Mouse (Mus musculus) intestine, embryonic 15.5 days (tissue): ENCODE measurements around the gene Baat. TPM values are rescaled to one million over a fixed set of nuclear protein-coding genes. Genes with fewer than 3 reads are reported as not detected.
A peak's percentile ranks its signal among the peaks of the same experiment; 100 is the strongest.

Experiments used
- ATAC-seq: fragments of 200-750 bp; cut with Nextera tagmentation; 2 replicates; pipeline ENCODE4 v1.8.0; 2017; ENCODE audit warnings: moderate TSS enrichment, moderate library complexity
- H3K27ac ChIP-seq: fragments of 300-500 bp; sonication (generic); 2 replicates; pipeline ENCODE4 v1.5.1; 2015; ENCODE audit warnings: mild to moderate bottlenecking, inconsistent platforms
- H3K27me3 ChIP-seq: fragments of 300-500 bp; sonication (generic); replicated peaks from 2 replicates; pipeline ENCODE4 v1.6.1; 2015; ENCODE audit warnings: inconsistent platforms
- H3K36me3 ChIP-seq: fragments of 300-500 bp; sonication (generic); 2 replicates; pipeline ENCODE4 v1.6.1; 2015; ENCODE audit warnings: inconsistent platforms
- H3K4me1 ChIP-seq: fragments of 300-500 bp; sonication (generic); replicated peaks from 2 replicates; pipeline ENCODE4 v1.6.1; 2015; ENCODE audit warnings: inconsistent platforms
- H3K4me2 ChIP-seq: fragments of 300-500 bp; sonication (generic); replicated peaks from 2 replicates; pipeline ENCODE4 v1.6.1; 2015; ENCODE audit warnings: mild to moderate bottlenecking, inconsistent platforms
- H3K4me3 ChIP-seq: fragments of 300-500 bp; sonication (generic); replicated peaks from 2 replicates; pipeline ENCODE4 v1.5.1; 2015; ENCODE audit warnings: inconsistent platforms
- H3K9ac ChIP-seq: fragments of 300-500 bp; sonication (generic); 2 replicates; pipeline ENCODE4 v1.6.1; 2015; ENCODE audit warnings: inconsistent platforms
- H3K9me3 ChIP-seq: fragments of 300-500 bp; sonication (generic); 2 replicates; pipeline ENCODE4 v1.6.1; 2016; ENCODE audit warnings: inconsistent platforms
- WGBS: fragments of 180-500 bp; shearing (Covaris S2); methylation state at CpG from one replicate; pipeline ENCODE4 v1.1.7; 2015; 5-methylcytosine and 5-hydroxymethylcytosine counted together
- polyA plus RNA-seq: library from polyadenylated mRNA; unstranded; fragments of >200 nt; fragmentation: Nextera tagmentation; extraction: Ambion mirVana; gene quantifications from 2 replicates; pipeline ENCODE4 v1.2.1, GENCODE M21; 2015

Baat gene
- polyA plus RNA-seq: 0.33 and 0.44 TPM in 2 replicates

- ATAC-seq: peak; percentile 38; the same call in 1 of the 2 replicates
- H3K4me2 ChIP-seq: no peak within 1 kb of the TSS
- H3K4me3 ChIP-seq: no peak within 1 kb of the TSS
- no peak within 1 kb of the TSS for H3K9ac ChIP-seq
- peaks cover 5% of the 10 kb centered on the region for H3K4me1 ChIP-seq
- H3K36me3 ChIP-seq: no peaks in the 10 kb centered on the region
- WGBS: 54% methylated on average over 3 of the region's 3 CpGs
- no peak within 1 kb of the TSS for H3K27ac ChIP-seq
- no peaks in the 10 kb centered on the region for H3K27me3 ChIP-seq
- H3K9me3 ChIP-seq: no peaks in the 10 kb centered on the region
Observed at GRCm38 (mm10) chr4:49506386-49506785, at the start of gene Baat. Gene Baat (minus strand): TSS chr4:49506557.

DNA sequence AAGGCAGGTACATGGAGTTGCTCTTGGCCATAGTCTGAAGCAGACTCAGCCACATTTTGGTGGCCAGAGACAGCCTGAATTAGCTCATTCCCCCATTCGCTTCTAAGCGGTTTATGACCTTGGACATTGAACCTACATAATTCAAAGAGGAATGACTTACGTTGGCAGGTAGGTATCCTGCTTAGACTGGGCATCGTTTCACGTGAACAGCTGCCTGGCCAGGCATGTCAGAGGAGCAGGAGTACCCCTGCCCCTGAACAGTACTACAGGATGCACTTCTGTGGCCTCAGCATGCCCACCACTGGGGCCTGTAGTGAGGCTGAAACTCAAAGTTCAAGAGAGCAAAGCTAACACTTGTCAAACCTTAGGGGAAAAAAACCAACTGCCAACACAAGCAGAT is 47.0 kb upstream of the Baat start:
- ATAC-seq: peak; percentile 44
- Histone ChIP-seq H3K27me3 (no peaks in the 10 kb centered on the region), H3K9me3 (no peaks in the 10 kb centered on the region), H3K27ac (no peak overlapping the region), H3K4me2 (no peak overlapping the region), H3K9ac (no peak overlapping the region), H3K4me1 (no peaks in the 10 kb centered on the region; the same call in 1 of the 2 replicates), H3K4me3 (no peak overlapping the region), H3K36me3 (no peaks in the 10 kb centered on the region)
- 35% methylated on average over 5 of the region's 5 CpGs for WGBS

DNA sequence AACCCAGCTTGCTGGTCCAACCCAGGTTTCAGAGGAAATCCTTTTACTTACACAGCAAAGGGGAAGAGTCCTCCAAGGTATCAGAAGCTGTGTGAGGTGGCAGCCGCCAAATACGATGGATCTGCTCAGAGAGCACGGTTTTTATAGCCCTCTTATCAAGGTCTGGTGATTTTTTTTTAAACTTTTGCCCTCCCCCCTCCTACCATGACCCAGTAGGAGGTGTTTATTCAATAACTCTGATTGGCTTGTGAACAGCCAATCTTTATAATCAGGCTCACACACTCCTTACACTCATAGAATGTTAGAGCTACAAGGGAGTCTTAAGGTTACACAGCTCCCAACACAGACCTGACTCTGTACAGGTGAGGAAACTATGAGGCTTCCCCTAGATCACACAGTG is 43.0 kb upstream of the Baat start, which contains the start of gene Aldob:
Aldob (minus strand) TSS at position 164 of the 400 bp plus-strand sequence.
- Histone ChIP-seq H3K4me3 (peak within 1 kb of the TSS; percentile 29), H3K4me1 (no peaks in the 10 kb centered on the region; the same call in 1 of the 2 replicates), H3K27me3 (no peaks in the 10 kb centered on the region), H3K36me3 (no peaks in the 10 kb centered on the region), H3K9ac (peak within 1 kb of the TSS; percentile 23; the same call in 1 of the 2 replicates), H3K9me3 (no peaks in the 10 kb centered on the region), H3K27ac (peak within 1 kb of the TSS; percentile 78; the same call in 1 of the 2 replicates), H3K4me2 (peak within 1 kb of the TSS; percentile 45)
- ATAC-seq: peak; percentile 77
- WGBS: 23% methylated on average over 3 of the region's 3 CpGs

DNA sequence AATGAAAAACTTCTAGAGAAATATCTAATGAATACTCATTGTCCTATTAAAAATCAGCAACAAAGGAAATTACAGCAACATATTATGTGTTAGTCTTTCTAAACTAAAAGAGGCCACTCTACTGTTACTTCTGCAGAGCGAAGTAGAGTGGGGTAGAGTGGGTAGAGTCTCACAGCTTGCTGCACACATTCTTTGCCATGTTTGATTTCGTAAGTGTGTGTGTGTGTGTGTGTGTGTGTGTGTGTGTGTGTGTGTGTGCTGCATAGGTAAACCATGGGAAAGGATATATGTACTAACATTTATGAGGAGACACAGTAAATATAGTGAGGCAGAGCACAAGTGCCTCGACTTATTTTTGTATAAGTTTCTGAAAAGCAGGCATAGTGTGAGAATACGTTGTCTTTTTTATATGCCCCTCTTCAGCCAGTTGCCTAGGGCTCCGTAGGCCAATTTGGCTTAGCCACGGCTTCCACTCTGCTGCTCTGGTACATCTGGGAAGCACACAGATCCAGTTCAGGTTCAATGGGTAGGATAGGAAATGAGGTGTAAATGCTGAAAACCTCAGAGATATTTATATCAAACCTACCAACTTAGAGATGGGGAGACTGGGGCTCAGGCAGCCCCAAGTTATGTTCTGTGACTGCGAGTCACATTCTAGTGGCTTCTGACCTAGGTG is 41.3 kb upstream of the Baat start:
- peak overlapping the region; percentile 45 for H3K4me2 ChIP-seq
- H3K27ac ChIP-seq: peak overlapping the region; percentile 78
- H3K9ac ChIP-seq: 0 out of 2 replicates have a peak overlapping the region, but pooled peaks have one; percentile 23
- no peaks in the 10 kb centered on the region for H3K4me1 ChIP-seq
- WGBS: 72% methylated on average over 7 of the region's 7 CpGs
- H3K9me3 ChIP-seq: no peaks in the 10 kb centered on the region
- no peaks in the 10 kb centered on the region for H3K36me3 ChIP-seq
- peak overlapping the region; percentile 29 for H3K4me3 ChIP-seq
- peak; percentile 52 for ATAC-seq
- H3K27me3 ChIP-seq: no peaks in the 10 kb centered on the region

DNA sequence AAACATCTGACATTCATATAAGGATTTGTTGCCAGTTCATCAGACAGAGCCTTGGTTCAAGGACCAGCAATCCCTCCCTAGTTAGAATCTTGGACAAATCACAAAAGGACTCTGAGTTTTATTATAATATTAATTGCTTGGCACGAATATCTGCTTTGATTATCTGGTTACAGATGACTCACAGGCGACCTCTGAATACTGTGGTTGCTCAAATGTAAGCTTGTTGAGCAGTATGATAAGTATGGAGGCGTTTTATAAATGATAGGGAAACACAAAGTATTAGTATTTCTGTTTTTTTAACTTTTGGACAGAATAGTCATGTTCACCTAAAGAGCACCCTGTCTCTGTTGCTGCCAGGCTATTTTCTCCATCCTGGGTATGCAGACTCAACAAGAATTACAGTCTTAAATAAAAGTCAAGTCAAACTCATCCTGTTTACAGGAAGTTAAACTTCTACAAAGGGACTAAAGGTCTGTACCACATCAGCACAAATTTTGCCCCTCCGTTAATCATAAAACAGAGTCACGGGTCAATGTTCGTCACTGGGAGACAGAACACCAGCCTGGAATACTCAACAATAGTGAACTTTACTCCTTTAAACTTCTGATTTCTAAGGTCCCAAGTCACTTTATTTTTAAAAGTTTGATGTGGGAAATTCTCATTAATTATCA is 40.7 kb upstream of the Baat start:
- WGBS: 43% methylated on average over 6 of the region's 6 CpGs
- H3K27ac ChIP-seq: no peak overlapping the region
- ATAC-seq: peak; percentile 88
- no peaks in the 10 kb centered on the region for H3K9me3 ChIP-seq
- H3K36me3 ChIP-seq: no peaks in the 10 kb centered on the region
- peak overlapping the region; percentile 30 for H3K4me2 ChIP-seq
- H3K4me1 ChIP-seq: no peaks in the 10 kb centered on the region
- H3K4me3 ChIP-seq: no peak overlapping the region
- no peak overlapping the region for H3K9ac ChIP-seq
- no peaks in the 10 kb centered on the region for H3K27me3 ChIP-seq

- WGBS: 88% methylated on average over 2 of the region's 2 CpGs
- H3K27ac ChIP-seq: no peak overlapping the region
- no peak for ATAC-seq
Observed at GRCm38 (mm10) chr4:49546026-49546425, 39.7 kb upstream of the Baat start.

GRCm38 (mm10) chr4:49540966-49541365 is 34.6 kb upstream of the Baat start:
- Histone ChIP-seq H3K4me2 (no peak overlapping the region), H3K36me3 (no peaks in the 10 kb centered on the region), H3K27ac (no peak overlapping the region), H3K4me3 (no peak overlapping the region), H3K9me3 (no peaks in the 10 kb centered on the region), H3K4me1 (no peaks in the 10 kb centered on the region), H3K27me3 (no peaks in the 10 kb centered on the region), H3K9ac (no peak overlapping the region)
- WGBS: 74% methylated on average over 3 of the region's 3 CpGs
- ATAC-seq: no peak

More at GRCm38 (mm10) chr4:49546026-49546425, 39.7 kb upstream of the Baat start:
- Histone ChIP-seq H3K4me3 (no peak overlapping the region), H3K27me3 (no peaks in the 10 kb centered on the region), H3K9me3 (no peaks in the 10 kb centered on the region), H3K4me1 (no peaks in the 10 kb centered on the region), H3K9ac (no peak overlapping the region), H3K36me3 (no peaks in the 10 kb centered on the region), H3K4me2 (peak overlapping the region; percentile 30; the same call in 1 of the 2 replicates)

- no peak for ATAC-seq
- no peaks in the 10 kb centered on the region for H3K9me3 ChIP-seq
- no peak overlapping the region for H3K9ac ChIP-seq
- 63% methylated on average over 6 of the region's 6 CpGs for WGBS
- no peak overlapping the region for H3K4me2 ChIP-seq
- no peaks in the 10 kb centered on the region for H3K27me3 ChIP-seq
- no peak overlapping the region for H3K4me3 ChIP-seq
- H3K27ac ChIP-seq: no peak overlapping the region
- no peaks in the 10 kb centered on the region for H3K36me3 ChIP-seq
- no peaks in the 10 kb centered on the region for H3K4me1 ChIP-seq
Observed at GRCm38 (mm10) chr4:49539665-49540064, 33.3 kb upstream of the Baat start.

DNA sequence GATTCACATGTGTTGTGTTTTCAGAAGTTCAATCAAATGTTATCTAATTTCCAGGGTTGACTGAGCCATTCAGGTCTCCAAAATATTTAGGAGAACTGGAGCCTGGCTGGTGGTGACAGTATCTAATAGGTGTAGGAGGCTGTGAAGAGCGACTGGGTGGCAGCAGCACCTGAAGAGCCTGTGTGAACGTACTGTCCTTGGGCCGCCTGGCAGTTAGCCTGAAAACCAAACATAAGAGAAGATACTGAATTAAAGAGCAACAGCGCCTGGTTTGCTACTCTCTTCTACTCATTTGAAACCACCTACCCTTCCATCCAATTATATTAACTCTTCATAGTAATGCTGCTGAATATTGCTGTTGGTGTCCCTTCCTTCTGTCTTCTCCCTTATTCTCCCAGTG is 30.3 kb upstream of the Baat start:
- 74% methylated on average over 4 of the region's 4 CpGs for WGBS
- H3K4me3 ChIP-seq: no peak overlapping the region
- no peak for ATAC-seq

GRCm38 (mm10) chr4:49535675-49536294 is 29.4 kb upstream of the Baat start:
- Histone ChIP-seq H3K4me3 (no peak overlapping the region), H3K4me2 (no peak overlapping the region), H3K27ac (no peak overlapping the region), H3K36me3 (no peaks in the 10 kb centered on the region), H3K9ac (no peak overlapping the region), H3K9me3 (no peaks in the 10 kb centered on the region), H3K4me1 (no peaks in the 10 kb centered on the region), H3K27me3 (no peaks in the 10 kb centered on the region)
- no peak for ATAC-seq
- 93% methylated on average over 4 of the region's 4 CpGs for WGBS

More for the DNA sequence above, 30.3 kb upstream of the Baat start:
- Histone ChIP-seq H3K27ac (no peak overlapping the region), H3K4me1 (no peaks in the 10 kb centered on the region), H3K36me3 (no peaks in the 10 kb centered on the region), H3K4me2 (no peak overlapping the region), H3K9ac (no peak overlapping the region), H3K9me3 (no peaks in the 10 kb centered on the region), H3K27me3 (no peaks in the 10 kb centered on the region)

GRCm38 (mm10) chr4:49535036-49535435 is 28.7 kb upstream of the Baat start:
- no peaks in the 10 kb centered on the region for H3K9me3 ChIP-seq
- H3K27ac ChIP-seq: no peak overlapping the region
- no peaks in the 10 kb centered on the region for H3K27me3 ChIP-seq
- H3K4me1 ChIP-seq: no peaks in the 10 kb centered on the region
- H3K4me2 ChIP-seq: no peak overlapping the region
- ATAC-seq: no peak
- no peak overlapping the region for H3K9ac ChIP-seq
- 90% methylated on average over 3 of the region's 3 CpGs for WGBS
- H3K36me3 ChIP-seq: peaks cover 5% of the 10 kb centered on the region
- H3K4me3 ChIP-seq: no peak overlapping the region

DNA sequence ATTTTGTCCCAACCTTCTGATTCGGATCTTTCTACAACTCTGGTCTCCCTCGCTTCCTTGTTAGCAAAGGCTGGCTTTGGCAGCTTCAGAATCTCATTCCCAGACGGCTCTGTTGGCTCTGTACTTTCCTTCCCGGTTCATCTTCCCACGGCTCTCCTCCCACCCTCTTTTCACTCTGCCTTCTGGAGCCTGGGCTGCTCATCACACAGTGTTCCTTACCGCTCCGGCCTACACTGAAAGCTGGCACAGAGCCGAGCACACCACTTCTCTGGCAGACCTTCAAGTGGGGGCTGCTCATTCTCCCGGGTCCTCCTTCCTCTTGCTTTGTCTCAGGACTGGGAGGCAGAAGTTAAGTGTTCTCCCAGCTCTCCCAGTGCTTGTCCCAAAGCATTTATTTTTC is 16.2 kb upstream of the Baat start:
- Histone ChIP-seq H3K4me1 (peaks cover 8% of the 10 kb centered on the region), H3K4me2 (peak overlapping the region; percentile 29; the same call in 1 of the 2 replicates), H3K9ac (no peak overlapping the region), H3K9me3 (no peaks in the 10 kb centered on the region), H3K27me3 (no peaks in the 10 kb centered on the region), H3K4me3 (no peak overlapping the region), H3K36me3 (no peaks in the 10 kb centered on the region), H3K27ac (no peak overlapping the region)
- ATAC-seq: no peak
- 75% methylated on average over 9 of the region's 9 CpGs for WGBS
